Mouse (Mus musculus) embryonic facial prominence, embryonic 10.5 days (tissue): ENCODE measurements around the gene 5031439G07Rik. TPM values are rescaled to one million over a fixed set of nuclear protein-coding genes. Genes with fewer than 3 reads are reported as not detected.
A peak's percentile ranks its signal among the peaks of the same experiment; 100 is the strongest.
"Not testable (repeated sequence)": the region's sequence is repeated elsewhere in the genome, so short reads cannot be mapped to it uniquely, and the experiment has no call there.

Source experiments
- DNase-seq: peaks from one replicate; pipeline ENCODE4 v3.0.0-alpha.2; 2017; ENCODE audit warnings: low spot score
- H3K27ac ChIP-seq: fragments of 300-500 bp; sonication (generic); replicated peaks from 2 replicates; pipeline ENCODE4 v1.5.1; 2016; ENCODE audit warnings: mild to moderate bottlenecking
- H3K27me3 ChIP-seq: fragments of 300-500 bp; sonication (generic); replicated peaks from 2 replicates; pipeline ENCODE4 v1.6.1; 2016; ENCODE audit warnings: low read depth, mild to moderate bottlenecking; ENCODE audit not compliant: poor library complexity, severe bottlenecking
- H3K36me3 ChIP-seq: fragments of 300-500 bp; sonication (generic); replicated peaks from 2 replicates; pipeline ENCODE4 v1.6.1; 2016; ENCODE audit warnings: mild to moderate bottlenecking, moderate library complexity
- H3K4me1 ChIP-seq: fragments of 300-500 bp; sonication (generic); 2 replicates; pipeline ENCODE4 v1.6.1; 2016
- H3K4me3 ChIP-seq: fragments of 300-500 bp; sonication (generic); 2 replicates; pipeline ENCODE4 v1.5.1; 2016; ENCODE audit warnings: mild to moderate bottlenecking, moderate library complexity
- H3K9me3 ChIP-seq: fragments of 300-500 bp; sonication (generic); 2 replicates; pipeline ENCODE4 v1.6.1; 2016; ENCODE audit warnings: mild to moderate bottlenecking
- WGBS: fragments of 180-500 bp; shearing (Covaris S2); methylation state at CpG from one replicate; pipeline ENCODE4 v1.1.7; 2016; 5-methylcytosine and 5-hydroxymethylcytosine counted together
- polyA plus RNA-seq: library from polyadenylated mRNA; unstranded; fragments of >200 nt; fragmentation: Nextera tagmentation; extraction: Ambion mirVana; gene quantifications from 2 replicates; pipeline ENCODE4 v1.2.1, GENCODE M21; 2016

5031439G07Rik gene
- polyA plus RNA-seq: 8.3 and 9.3 TPM in 2 replicates

DNA sequence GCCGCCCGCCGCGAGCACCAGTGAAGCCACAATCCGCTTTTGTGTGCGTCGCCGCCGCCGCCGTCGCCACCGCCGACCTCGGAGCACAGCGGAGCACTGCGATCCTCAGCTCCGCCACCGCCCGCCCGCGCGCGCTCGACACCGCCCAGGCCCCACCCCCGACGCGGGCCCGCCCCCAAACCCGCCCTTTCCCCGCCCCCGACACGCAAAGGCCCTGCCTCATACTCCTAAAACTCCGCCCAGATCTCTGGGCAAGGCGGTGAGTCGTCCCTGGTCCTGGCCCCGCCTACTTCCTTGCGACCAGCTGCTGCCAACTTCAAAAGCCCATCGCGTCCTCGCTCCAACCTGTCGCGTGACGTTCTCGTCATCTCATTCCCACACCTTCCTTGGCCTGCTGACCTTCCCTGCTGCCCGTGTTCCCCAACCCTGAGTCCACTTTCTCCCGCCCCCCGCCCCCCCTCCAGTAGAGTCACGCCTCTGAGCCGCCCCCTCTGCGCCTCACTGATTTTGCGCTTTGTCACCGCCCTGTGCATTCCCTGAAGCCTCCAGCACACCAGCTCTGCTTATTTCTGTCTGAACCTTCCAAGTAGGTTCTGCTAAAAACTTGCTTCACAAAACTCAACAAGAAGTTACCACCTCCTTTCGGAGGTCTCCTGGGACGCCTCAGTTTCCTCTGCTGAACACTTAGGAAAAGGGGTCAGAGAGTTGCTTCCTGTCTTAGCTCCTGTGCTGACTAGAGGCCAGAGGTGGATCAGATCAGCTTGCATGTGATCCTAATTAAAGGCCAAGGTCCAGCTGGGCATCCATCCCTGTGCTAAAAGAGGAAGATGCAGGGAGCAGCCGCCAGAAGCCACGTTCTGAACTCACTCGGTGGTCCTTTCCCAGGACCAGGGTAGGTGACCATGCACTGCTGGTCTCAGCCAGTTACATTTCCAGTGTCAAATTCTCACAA is at the start of gene 5031439G07Rik:
TSS of gene 5031439G07Rik (minus strand) at position 678 of the 952 bp plus-strand sequence.
- peaks cover 35% of the 10 kb centered on the region for H3K4me1 ChIP-seq
- no peaks in the 10 kb centered on the region for H3K9me3 ChIP-seq
- peak within 1 kb of the TSS; percentile 86 for H3K27ac ChIP-seq
- WGBS: 1% methylated on average over 59 of the region's 59 CpGs
- no peaks in the 10 kb centered on the region for H3K36me3 ChIP-seq
- peaks cover 18% of the 10 kb centered on the region for H3K27me3 ChIP-seq
- peak within 1 kb of the TSS; percentile 82 for H3K4me3 ChIP-seq
- peak; percentile 98 for DNase-seq

DNA sequence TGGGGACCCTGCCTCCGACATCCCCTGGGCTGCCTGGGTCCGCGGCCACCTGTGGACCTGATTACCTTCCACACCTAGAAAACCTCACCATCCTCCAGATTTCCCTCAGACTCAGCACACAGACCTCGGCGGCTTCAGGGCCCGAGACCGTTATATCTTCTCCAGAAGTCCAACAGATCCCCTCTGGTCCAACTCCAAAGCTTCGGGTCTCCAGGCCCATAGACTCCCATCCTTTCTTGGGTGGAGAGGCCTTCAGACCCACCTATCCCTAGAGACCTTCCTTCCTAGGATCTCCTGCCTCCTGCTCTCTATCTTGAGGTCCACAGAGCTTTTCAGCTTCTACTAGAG is 49.0 kb upstream of the 5031439G07Rik start:
- H3K27ac ChIP-seq: peak overlapping the region; percentile 87
- H3K9me3 ChIP-seq: peaks cover 3% of the 10 kb centered on the region; the same call in 1 of the 2 replicates
- 11% methylated on average over 8 of the region's 8 CpGs for WGBS
- peak overlapping the region; percentile 84 for H3K4me3 ChIP-seq
- H3K4me1 ChIP-seq: peaks cover 24% of the 10 kb centered on the region
- no peaks in the 10 kb centered on the region for H3K36me3 ChIP-seq
- no peak for DNase-seq
- peaks cover 19% of the 10 kb centered on the region for H3K27me3 ChIP-seq

- Histone ChIP-seq H3K4me1 (peaks cover 19% of the 10 kb centered on the region), H3K27ac (peak overlapping the region; percentile 87), H3K9me3 (peaks cover 6% of the 10 kb centered on the region; the same call in 1 of the 2 replicates), H3K27me3 (peaks cover 19% of the 10 kb centered on the region), H3K4me3 (peak overlapping the region; percentile 84), H3K36me3 (no peaks in the 10 kb centered on the region)
- under 1% methylated on average over 75 of the region's 75 CpGs for WGBS
- DNase-seq: peak; percentile 97
Observed at GRCm38 (mm10) chr15:85036566-85037342, 48.4 kb upstream of the 5031439G07Rik start.

DNA sequence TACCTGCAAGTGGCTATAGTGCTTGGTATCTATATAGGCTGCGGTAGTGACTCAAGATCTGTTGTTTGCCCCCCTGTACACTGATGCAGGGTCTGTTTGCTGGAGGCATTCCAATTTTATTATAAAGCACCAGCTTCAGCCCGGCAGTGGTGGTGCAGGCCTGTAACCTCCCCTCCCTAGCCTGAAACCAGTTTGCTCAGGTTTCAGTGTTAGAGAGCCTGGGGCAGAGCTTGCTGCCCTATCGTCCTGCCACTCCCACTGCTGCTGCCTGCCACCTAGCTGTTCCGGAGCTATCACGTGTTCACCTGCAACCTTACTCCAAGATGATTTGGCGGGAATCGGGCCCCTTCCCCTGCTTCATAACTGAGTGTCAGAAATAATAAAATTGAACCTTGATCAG is 45.6 kb upstream of the 5031439G07Rik start:
- H3K27ac ChIP-seq, H3K36me3 ChIP-seq, H3K9me3 ChIP-seq, H3K4me3 ChIP-seq: not testable (repeated sequence)
- Histone ChIP-seq H3K27me3 (peaks cover 19% of the 10 kb centered on the region), H3K4me1 (peaks cover 19% of the 10 kb centered on the region)
- 39% methylated on average over 7 of the region's 7 CpGs for WGBS
- peak; percentile 24 for DNase-seq

DNA sequence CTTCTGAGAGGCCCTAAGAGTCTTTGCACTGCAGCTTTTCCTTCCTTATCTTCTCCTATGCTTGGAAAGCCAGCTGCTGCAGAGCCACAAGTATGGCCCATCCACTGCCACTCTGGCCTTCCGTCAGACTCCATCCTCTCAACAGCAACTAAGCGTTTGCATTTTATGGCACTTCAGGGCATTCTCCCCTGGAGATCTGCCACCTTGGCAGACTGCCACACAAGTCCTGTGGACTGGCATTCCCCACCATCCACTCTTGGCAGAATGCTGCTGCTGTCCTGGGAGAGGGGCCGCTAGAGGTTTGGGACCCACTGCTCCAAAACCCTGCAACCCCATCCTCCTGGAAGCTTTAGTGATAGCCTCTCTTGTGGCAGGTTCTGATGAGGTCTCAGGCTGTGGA is 43.5 kb upstream of the 5031439G07Rik start:
- no peak for DNase-seq

GRCm38 (mm10) chr15:85030643-85031042 is 42.3 kb upstream of the 5031439G07Rik start:
- WGBS: 88% methylated on average over 1 of the region's 1 CpGs
- DNase-seq, H3K4me1 ChIP-seq, H3K36me3 ChIP-seq, H3K9me3 ChIP-seq, H3K27ac ChIP-seq, H3K4me3 ChIP-seq: not testable (repeated sequence)
- peaks cover 12% of the 10 kb centered on the region for H3K27me3 ChIP-seq

More for the DNA sequence above, 43.5 kb upstream of the 5031439G07Rik start:
- no peak overlapping the region for H3K27ac ChIP-seq
- peaks cover 6% of the 10 kb centered on the region; the same call in 1 of the 2 replicates for H3K9me3 ChIP-seq
- no peaks in the 10 kb centered on the region for H3K36me3 ChIP-seq
- peaks cover 19% of the 10 kb centered on the region for H3K27me3 ChIP-seq
- WGBS: 94% methylated on average over 3 of the region's 3 CpGs
- H3K4me1 ChIP-seq: peaks cover 5% of the 10 kb centered on the region
- H3K4me3 ChIP-seq: no peak overlapping the region

DNA sequence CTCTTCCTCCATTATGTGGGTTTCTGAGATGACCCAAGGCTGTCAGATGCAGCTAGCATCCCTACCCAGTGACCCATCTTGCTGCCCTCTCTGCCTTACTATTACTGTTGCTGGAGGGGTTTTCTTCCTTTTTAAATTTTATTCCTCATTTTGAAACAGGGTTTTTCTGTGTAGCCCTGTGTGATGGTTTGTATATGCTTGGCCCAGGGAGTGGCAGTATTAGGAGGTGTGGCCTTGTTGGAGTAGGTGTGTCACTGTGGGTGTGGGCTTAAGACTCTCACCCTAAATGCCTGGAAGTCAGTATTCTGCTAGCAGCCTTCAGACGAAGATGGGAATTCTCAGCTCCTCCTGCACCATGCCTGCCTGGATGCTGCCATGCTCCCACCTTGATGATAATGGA is 40.3 kb upstream of the 5031439G07Rik start, which contains the start of gene Fam118a:
TSS of gene Fam118a (plus strand) at position 301 of the 400 bp plus-strand sequence.
- H3K27me3 ChIP-seq, H3K27ac ChIP-seq, H3K4me1 ChIP-seq, H3K4me3 ChIP-seq, H3K9me3 ChIP-seq, H3K36me3 ChIP-seq, DNase-seq: not testable (repeated sequence)
- 53% methylated on average over 1 of the region's 1 CpGs for WGBS

- peaks cover 6% of the 10 kb centered on the region; the same call in 1 of the 2 replicates for H3K9me3 ChIP-seq
- no peaks in the 10 kb centered on the region for H3K36me3 ChIP-seq
- WGBS: 60% methylated on average over 4 of the region's 4 CpGs
- no peaks in the 10 kb centered on the region for H3K4me1 ChIP-seq
- no peaks in the 10 kb centered on the region for H3K27me3 ChIP-seq
- no peak overlapping the region for H3K4me3 ChIP-seq
- no peak overlapping the region for H3K27ac ChIP-seq
- no peak for DNase-seq
Observed at GRCm38 (mm10) chr15:85027740-85028139, 39.4 kb upstream of the 5031439G07Rik start.

DNA sequence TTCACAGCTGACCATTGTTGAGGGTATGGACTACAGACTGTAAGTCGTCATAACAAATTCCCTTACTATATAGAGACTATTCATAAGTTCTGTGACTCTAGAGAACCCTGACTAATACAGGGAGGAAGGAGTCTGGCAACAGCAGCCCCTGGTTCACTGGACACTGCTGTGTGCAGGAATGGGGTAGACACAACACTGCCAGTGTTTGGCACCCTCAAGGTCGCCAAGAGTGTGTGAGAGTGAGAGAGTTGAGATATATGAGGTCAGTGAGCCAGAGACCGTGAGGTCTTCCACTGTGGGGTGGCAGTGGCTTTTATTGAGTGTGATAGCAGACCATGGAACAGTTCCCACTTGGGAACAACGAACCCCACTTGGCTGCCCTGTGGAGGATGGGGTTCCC is 37.8 kb upstream of the 5031439G07Rik start:
- Histone ChIP-seq H3K4me1 (no peaks in the 10 kb centered on the region), H3K9me3 (no peaks in the 10 kb centered on the region), H3K36me3 (no peaks in the 10 kb centered on the region), H3K4me3 (no peak overlapping the region), H3K27ac (no peak overlapping the region), H3K27me3 (0 out of 2 replicates have a peak, but pooled peaks cover 3% of the 10 kb centered on the region)
- WGBS: 79% methylated on average over 4 of the region's 4 CpGs
- DNase-seq: no peak

GRCm38 (mm10) chr15:85022211-85022610 is 33.9 kb upstream of the 5031439G07Rik start:
- Histone ChIP-seq H3K36me3 (no peaks in the 10 kb centered on the region), H3K27ac (no peak overlapping the region), H3K4me1 (peaks cover 6% of the 10 kb centered on the region), H3K9me3 (no peaks in the 10 kb centered on the region), H3K27me3 (peaks cover 28% of the 10 kb centered on the region), H3K4me3 (no peak overlapping the region)
- DNase-seq: no peak
- WGBS: 72% methylated on average over 4 of the region's 4 CpGs

DNA sequence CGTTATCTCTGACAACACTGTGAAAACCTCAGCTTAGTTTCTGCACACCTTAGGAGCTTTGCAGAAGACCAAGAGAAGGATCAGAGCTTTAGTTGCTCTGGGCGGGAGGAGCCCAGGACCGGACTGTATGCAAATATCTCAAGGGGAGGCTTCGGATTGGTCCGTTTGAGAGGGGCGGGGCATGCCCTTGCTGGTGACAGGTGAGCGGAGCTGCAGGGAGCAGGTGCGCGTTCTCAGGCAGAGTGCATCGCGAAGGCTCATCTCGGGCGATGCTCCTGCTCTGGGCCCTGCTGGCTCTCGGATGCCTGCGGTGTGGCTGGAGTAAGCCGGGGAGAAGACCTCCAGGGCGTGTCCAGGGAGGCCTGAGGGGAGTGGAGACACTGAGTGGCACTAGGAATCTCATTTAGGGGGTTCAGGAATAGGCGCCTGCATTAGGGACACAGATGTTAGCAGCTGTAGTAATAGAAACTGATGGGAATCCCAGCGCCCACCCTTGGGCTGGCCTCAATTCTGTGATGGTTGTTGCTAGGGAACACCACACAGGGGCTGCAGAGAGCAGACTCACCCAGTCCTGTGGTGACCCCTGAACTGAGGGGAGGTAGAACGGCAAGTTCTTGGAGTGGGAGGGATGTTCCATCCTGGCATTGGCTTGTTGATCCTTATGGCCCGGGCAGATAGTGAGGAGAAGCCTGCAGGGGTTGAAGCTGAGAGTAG is 28.8 kb upstream of the 5031439G07Rik start, which contains the start of gene Upk3a:
TSS of gene Upk3a (plus strand) at position 191 of the 714 bp plus-strand sequence.
- 7% methylated on average over 21 of the region's 21 CpGs for WGBS
- H3K4me3 ChIP-seq: peak within 1 kb of the TSS; percentile 25

GRCm38 (mm10) chr15:85015771-85016170 is 27.4 kb upstream of the 5031439G07Rik start:
- H3K9me3 ChIP-seq: no peaks in the 10 kb centered on the region
- H3K4me3 ChIP-seq: no peak overlapping the region
- no peak overlapping the region for H3K27ac ChIP-seq
- H3K4me1 ChIP-seq: peaks cover 31% of the 10 kb centered on the region
- H3K36me3 ChIP-seq: no peaks in the 10 kb centered on the region
- no peak for DNase-seq
- H3K27me3 ChIP-seq: peaks cover 47% of the 10 kb centered on the region
- WGBS: 87% methylated on average over 11 of the region's 11 CpGs

More for the DNA sequence above, 28.8 kb upstream of the 5031439G07Rik start, which contains the start of gene Upk3a:
- H3K4me1 ChIP-seq: peaks cover 27% of the 10 kb centered on the region
- DNase-seq: peak; percentile 55
- no peaks in the 10 kb centered on the region for H3K36me3 ChIP-seq
- H3K27ac ChIP-seq: no peak within 1 kb of the TSS
- no peaks in the 10 kb centered on the region for H3K9me3 ChIP-seq
- H3K27me3 ChIP-seq: peaks cover 54% of the 10 kb centered on the region
